Mouse (Mus musculus) adrenal gland, postnatal 10 days (tissue): Measurements from ENCODE around the gene Tspan9. TPM values are rescaled to one million over a fixed set of nuclear protein-coding genes. Genes with fewer than 3 reads are reported as not detected.

Experiments used
- DNase-seq: peaks from one replicate; pipeline ENCODE4 v3.0.0; 2021; ENCODE audit warnings: mixed read lengths
- total RNA-seq, 2 experiments: library from RNA; stranded (reverse); gene quantifications; 2 replicates each; pipeline ENCODE4 v1.2.3; 2021

The Tspan9 gene
- total RNA-seq, 2 experiments from 2014 or later = 55.8 to 66.3 TPM

GRCm38 (mm10) chr6:128036597-128036996 is 106.8 kb downstream of the Tspan9 start:
- DNase-seq = no peak

- peak; percentile 21 for DNase-seq
Measured at GRCm38 (mm10) chr6:128035930-128036309, 107.5 kb downstream of the Tspan9 start.

GRCm38 (mm10) chr6:128035250-128035929 is 108.0 kb downstream of the Tspan9 start:
- DNase-seq = peak; percentile 62

- DNase-seq = peak; percentile 77
Measured at GRCm38 (mm10) chr6:128034317-128035249, 108.8 kb downstream of the Tspan9 start.

- no peak for DNase-seq
Measured at GRCm38 (mm10) chr6:128033868-128034250, 109.5 kb downstream of the Tspan9 start.

- DNase-seq = peak; percentile 27
Measured at GRCm38 (mm10) chr6:128033172-128033867, 110.1 kb downstream of the Tspan9 start.

- DNase-seq = peak; percentile 91
Measured at GRCm38 (mm10) chr6:128032252-128033171, 110.9 kb downstream of the Tspan9 start.

- DNase-seq = no peak
Measured at GRCm38 (mm10) chr6:128031584-128031983, 111.8 kb downstream of the Tspan9 start.

- DNase-seq = no peak
Measured at GRCm38 (mm10) chr6:128031096-128031495, 112.3 kb downstream of the Tspan9 start.

- no peak for DNase-seq
Measured at GRCm38 (mm10) chr6:128030475-128030874, 112.9 kb downstream of the Tspan9 start.

- no peak for DNase-seq
Measured at GRCm38 (mm10) chr6:128029517-128030348, 113.7 kb downstream of the Tspan9 start.

- peak; percentile 74 for DNase-seq
Measured at GRCm38 (mm10) chr6:128028116-128028940, 115.1 kb downstream of the Tspan9 start.

- DNase-seq = no peak
Measured at GRCm38 (mm10) chr6:128025997-128026396, 117.4 kb downstream of the Tspan9 start.

- DNase-seq = no peak
Measured at GRCm38 (mm10) chr6:128025581-128025980, 117.8 kb downstream of the Tspan9 start.

GRCm38 (mm10) chr6:128022207-128022606 is 121.2 kb downstream of the Tspan9 start:
- no peak for DNase-seq

- no peak for DNase-seq
Measured at GRCm38 (mm10) chr6:128021931-128022202, 121.5 kb downstream of the Tspan9 start.

GRCm38 (mm10) chr6:128021106-128021930 is 122.1 kb downstream of the Tspan9 start:
- no peak for DNase-seq

GRCm38 (mm10) chr6:128020521-128021057 is 122.8 kb downstream of the Tspan9 start:
- DNase-seq = no peak

- no peak for DNase-seq
Measured at GRCm38 (mm10) chr6:128020053-128020452, 123.3 kb downstream of the Tspan9 start.
